Mouse (Mus musculus): Measurements from ENCODE around the gene Snx19.

Gene Snx19

GRCm38 (mm10) chr9:30484183-30484582 is 57.3 kb downstream of the Snx19 start:
- no peak for DNase-seq (ENCODE audit: low spot score)

GRCm38 (mm10) chr9:30485161-30485560 is 58.3 kb downstream of the Snx19 start:
- no peak for DNase-seq (ENCODE audit: low spot score)

DNA sequence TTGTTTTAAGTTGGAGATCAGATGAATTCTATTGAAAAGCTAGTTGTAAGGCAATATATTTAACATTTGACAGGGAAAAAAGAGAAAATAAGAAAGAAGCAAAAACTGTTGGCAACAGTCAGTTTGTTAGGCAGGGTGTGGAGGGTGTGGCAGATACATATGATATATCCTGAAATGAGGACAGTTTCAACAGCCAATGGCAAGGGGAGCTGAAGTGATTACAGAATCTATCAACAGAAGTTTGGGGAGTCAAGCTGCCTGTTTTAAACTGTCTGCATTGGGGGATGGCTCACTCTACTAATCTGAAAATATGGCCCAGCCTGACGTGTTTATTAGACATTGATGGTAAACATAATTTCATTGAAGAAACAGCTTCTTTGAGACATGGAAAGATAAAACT is 61.5 kb downstream of the Snx19 start:
- no peak for DNase-seq (ENCODE audit: low spot score)

- DNase-seq (ENCODE audit: low spot score) = no peak
Measured at GRCm38 (mm10) chr9:30494446-30494845, 67.5 kb downstream of the Snx19 start.

DNA sequence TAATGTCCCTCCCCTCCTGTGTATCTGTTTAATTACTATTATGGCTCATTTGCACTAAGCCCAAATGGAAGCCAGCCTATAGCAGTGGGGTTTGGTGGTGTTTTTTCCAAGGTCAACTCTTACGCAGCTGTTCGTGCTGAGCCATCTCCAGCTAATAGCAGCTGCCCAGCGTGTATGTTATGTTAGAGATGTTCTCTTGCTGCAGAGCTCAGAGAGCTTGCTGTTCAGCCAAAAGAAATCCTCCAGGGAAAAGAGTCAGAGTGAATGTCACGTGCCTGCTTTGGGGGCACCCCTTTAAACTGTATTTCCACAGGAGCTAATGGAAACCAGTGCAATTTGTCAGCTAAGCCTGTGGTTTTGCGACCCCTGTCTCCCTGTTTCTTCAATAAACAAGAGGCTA is 82.1 kb downstream of the Snx19 start:
- DNase-seq (ENCODE audit: low spot score) = no peak

DNA sequence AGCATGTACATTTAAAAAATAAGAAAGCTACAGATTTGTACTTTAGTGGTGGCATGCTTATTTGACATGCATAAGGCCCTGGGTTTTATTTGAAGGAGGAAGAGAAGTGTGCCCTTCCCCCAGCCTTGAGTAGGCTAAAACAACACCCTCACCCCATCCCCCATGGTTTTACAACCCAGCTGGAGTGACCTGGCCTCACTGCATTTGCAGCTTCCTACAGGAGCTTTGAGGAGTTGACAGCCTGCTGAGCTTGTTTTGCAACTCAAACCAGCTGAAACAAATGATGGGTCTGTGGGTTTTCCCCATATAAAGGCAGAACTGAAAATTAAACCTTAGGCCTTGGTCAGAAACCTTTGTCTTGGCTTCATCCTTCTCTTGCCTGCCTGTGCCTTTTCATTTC is 89.0 kb downstream of the Snx19 start:
- no peak for DNase-seq (ENCODE audit: low spot score)
